Mouse (Mus musculus) layer of hippocampus, adult 18-20 months (tissue): ENCODE data around the gene Rgs9bp. TPM values are rescaled to one million over a fixed set of nuclear protein-coding genes. Genes with fewer than 3 reads are reported as not detected.
"Not testable (repeated sequence)": the region's sequence is repeated elsewhere in the genome, so short reads cannot be mapped to it uniquely, and the experiment has no call there.

Source experiments
- DNase-seq, 2 experiments: peaks; one replicate each; pipeline ENCODE4 v3.0.0; 2022; ENCODE audit warnings: low spot score in 2 of 2
- total RNA-seq, 2 experiments: library from RNA; stranded (reverse); gene quantifications; 2 replicates each; pipeline ENCODE4 v1.2.3; 2021

Gene Rgs9bp
- total RNA-seq, 2 experiments from 2014 or later: 0.22 to 0.23 TPM

- no peak for DNase-seq
These were observed 1.2 kb downstream of the Rgs9bp start for GRCm38 (mm10) chr7:35584068-35584785.

GRCm38 (mm10) chr7:35583476-35584025 is 1.8 kb downstream of the Rgs9bp start:
- DNase-seq: no peak

DNA sequence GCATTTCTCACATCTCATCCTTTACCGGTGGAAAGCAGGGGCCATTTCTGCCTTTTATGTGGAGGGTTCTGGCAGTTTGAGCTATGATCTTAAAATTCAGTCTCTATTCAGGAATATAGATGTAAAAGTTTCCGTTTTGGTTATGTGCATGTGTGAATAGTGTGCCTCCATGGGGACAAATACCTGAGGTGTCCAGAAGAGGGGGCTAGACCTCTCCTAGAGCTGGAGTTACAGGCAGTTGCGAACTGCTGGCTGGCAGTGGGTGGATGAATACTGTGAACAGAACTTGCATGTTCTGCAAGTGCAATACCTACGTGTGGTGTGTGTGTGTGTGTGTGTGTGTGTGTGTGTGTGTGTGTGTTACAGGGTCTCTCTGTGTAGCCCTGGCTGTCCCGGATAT is 2.7 kb downstream of the Rgs9bp start:
- DNase-seq: no peak

- DNase-seq: no peak
These were observed 5.5 kb downstream of the Rgs9bp start for GRCm38 (mm10) chr7:35579849-35580248.

GRCm38 (mm10) chr7:35570883-35571282 is 14.5 kb downstream of the Rgs9bp start:
- DNase-seq: not testable (repeated sequence)

DNA sequence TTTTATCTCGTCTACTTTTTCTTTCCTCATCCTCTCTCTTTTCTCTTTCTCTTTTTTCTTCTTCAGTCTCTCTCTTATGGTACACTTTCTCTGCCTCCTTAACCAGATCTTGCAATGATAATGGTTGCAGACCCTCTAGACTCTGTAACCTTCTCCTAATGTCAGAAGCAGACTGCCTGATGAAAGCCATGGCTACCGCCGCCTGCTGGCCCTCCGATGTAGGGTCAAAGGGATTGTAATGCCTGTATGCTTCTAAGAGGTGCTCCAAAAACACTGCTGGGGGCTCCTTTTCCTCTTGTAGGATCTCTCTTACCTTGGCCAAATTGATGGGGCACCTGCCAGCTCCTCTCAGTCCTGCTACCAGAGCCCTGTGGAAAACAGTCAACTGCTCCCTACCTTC is 15.7 kb downstream of the Rgs9bp start:
- not testable (repeated sequence) for DNase-seq

- DNase-seq: not testable (repeated sequence)
These were observed 19.4 kb downstream of the Rgs9bp start for GRCm38 (mm10) chr7:35565965-35566364.

- not testable (repeated sequence) for DNase-seq
These were observed 20.5 kb downstream of the Rgs9bp start for GRCm38 (mm10) chr7:35564872-35565271.

- DNase-seq: no peak
These were observed 21.1 kb downstream of the Rgs9bp start for GRCm38 (mm10) chr7:35564067-35564865.

DNA sequence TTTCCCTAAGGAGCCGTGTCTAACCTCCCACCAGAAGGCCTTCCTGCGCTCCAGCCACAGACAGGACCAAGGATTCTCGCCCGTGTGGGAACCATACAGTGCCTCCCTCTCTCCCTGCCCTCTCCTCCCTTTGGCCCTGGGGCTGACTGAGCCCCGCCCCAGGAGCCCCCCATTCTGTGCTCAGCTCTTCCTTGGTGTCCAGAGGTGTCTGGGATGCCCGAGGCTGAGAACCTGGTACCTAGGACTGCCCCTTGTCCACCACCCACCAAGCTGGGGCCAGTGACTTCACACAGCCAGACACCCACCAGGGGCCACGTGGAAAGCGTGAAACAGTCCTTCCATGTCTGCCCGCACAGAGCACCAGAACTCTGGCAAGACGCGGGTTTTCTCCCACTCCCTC is 22.3 kb downstream of the Rgs9bp start:
- no peak for DNase-seq

- no peak for DNase-seq
These were observed 25.5 kb downstream of the Rgs9bp start for GRCm38 (mm10) chr7:35559838-35560237.

- no peak for DNase-seq
These were observed 26.7 kb downstream of the Rgs9bp start for GRCm38 (mm10) chr7:35558681-35559080.

DNA sequence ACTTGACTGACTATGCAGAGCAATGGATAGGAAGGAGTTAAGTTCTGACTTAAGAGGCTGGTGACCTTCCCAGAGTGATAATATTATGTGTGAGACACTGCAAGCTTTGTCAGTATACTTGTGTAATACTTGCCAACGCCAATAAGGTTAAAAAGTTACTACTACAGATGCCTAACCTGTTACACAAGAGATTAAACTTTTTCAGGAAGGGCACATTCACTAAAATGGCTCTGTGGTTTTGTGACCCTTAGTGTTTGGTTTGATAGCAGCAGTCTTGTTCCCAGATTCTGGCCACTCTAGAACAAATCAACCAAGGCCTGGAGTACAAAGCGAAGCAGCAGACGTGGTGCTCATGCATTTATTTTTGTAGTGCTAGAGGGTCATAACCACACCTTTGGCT is 27.8 kb downstream of the Rgs9bp start:
- DNase-seq: no peak

DNA sequence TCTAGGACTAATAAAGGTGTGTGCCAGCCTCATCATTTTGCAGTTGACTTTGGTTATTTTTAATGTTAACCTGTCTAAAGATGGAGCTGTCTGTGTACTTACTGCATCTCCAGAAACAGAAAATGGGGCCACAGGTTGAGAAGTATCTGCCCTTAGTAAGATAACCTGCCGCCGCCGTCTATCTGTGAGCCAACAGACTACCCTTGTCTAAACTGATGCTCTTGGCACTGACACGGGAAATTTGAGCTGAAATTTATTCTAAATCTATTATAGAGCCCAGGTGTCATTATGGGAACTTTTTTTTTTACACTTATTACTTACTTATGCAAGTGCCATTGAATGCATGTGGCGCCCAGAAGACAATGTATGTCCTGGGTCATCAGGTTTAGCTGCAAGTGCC is 28.5 kb downstream of the Rgs9bp start:
- no peak for DNase-seq

DNA sequence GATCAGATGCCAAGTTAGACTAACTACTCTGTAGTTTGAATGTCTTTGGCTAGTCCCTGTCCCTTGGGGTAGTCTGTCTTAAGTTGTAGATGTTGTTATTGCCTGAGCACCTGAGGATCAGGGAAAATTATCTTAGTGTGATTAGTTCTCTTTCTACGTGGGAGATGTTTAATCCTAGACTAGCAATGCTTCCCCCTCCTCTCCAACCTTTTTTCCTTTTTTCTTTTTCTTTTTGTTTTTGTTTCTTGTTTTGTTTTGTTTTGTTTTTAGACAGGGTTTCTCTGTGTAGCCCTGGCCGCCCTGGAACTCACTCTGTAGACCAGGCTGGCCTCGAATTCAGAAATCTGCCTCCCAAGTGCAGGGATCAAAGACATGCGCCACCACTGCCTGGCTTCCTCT is 29.2 kb downstream of the Rgs9bp start, which contains the start of gene Nudt19:
Nudt19 (minus strand) TSS at position 100 of the 399 bp plus-strand sequence.
- no peak for DNase-seq

GRCm38 (mm10) chr7:35555224-35556204 is 29.9 kb downstream of the Rgs9bp start:
- peak; percentile 85 to 91 for DNase-seq

- DNase-seq: peak; percentile 12 to 61
These were observed 30.7 kb downstream of the Rgs9bp start for GRCm38 (mm10) chr7:35554605-35555175.

GRCm38 (mm10) chr7:35553751-35554604 is 31.4 kb downstream of the Rgs9bp start:
- DNase-seq: peak in 1 of 2 experiments; percentile 57

- DNase-seq: peak; percentile 12 to 78
These were observed 39.5 kb downstream of the Rgs9bp start for GRCm38 (mm10) chr7:35545881-35546280.
